Mouse (Mus musculus) myocyte (in vitro differentiated cells): Measurements from ENCODE around the gene Plcb3.

Source experiments
- MAX ChIP-seq: IDR thresholded peaks from one replicate; pipeline ENCODE4 v1.6.1; 2011; ENCODE audit warnings: low read depth, mild to moderate bottlenecking, control low read depth
- SRF ChIP-seq: IDR thresholded peaks from one replicate; pipeline ENCODE4 v1.6.1; 2011; ENCODE audit warnings: low read depth; ENCODE audit not compliant: control insufficient read depth, insufficient read length
- TCF12 ChIP-seq: IDR thresholded peaks from one replicate; pipeline ENCODE4 v1.6.1; 2011; ENCODE audit warnings: mild to moderate bottlenecking, control low read depth; ENCODE audit not compliant: poor library complexity, insufficient read depth, severe bottlenecking
- USF1 ChIP-seq: IDR thresholded peaks from one replicate; pipeline ENCODE4 v1.6.1; 2011; ENCODE audit warnings: low read depth, mild to moderate bottlenecking, control low read depth, moderate library complexity

DNA sequence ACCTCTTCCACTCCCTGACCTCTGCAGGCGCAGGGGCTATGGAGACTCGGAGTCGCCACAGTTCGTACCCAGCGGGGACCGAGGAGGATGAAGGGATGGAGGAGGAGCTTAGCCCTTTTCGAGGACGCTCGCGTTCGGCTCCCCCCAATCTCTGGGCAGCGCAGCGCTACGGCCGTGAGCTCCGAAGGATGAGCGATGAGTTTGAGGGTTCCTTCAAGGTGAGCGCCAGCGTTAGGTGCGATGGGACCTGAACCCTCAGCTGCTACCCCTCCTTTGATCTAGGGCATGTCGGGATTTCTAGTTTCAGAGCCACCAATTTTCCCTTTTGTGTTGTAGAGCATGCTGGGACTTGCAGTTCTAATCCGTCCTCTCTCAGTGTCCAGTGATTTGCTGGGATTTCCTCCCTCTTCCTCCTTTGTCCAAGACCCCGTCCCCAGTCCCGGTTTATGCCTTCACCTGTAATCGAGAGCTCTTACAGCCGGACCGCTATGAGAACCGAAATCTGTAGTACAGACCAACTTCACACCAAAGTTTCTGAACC, 25.6 kb downstream of the Plcb3 start:
- TF ChIP-seq SRF (no peak), USF1 (no peak), MAX (no peak), TCF12 (no peak)
